Mouse (Mus musculus) hindbrain, embryonic 16.5 days (tissue): ENCODE data around the gene Gnmt. TPM values are rescaled to one million over a fixed set of nuclear protein-coding genes. Genes with fewer than 3 reads are reported as not detected.
A peak's percentile ranks its signal among the peaks of the same experiment; 100 is the strongest.

Source experiments
- ATAC-seq: fragments of 200-750 bp; cut with Nextera tagmentation; 2 replicates; pipeline ENCODE4 v1.8.0; 2017; ENCODE audit warnings: moderate TSS enrichment, moderate library complexity
- H3K27ac ChIP-seq: fragments of 300-500 bp; sonication (generic); 2 replicates; pipeline ENCODE4 v1.5.1; 2014; ENCODE audit warnings: low read depth, mild to moderate bottlenecking, control low read depth, low read length, moderate library complexity
- H3K27me3 ChIP-seq: fragments of 300-500 bp; sonication (generic); replicated peaks from 2 replicates; pipeline ENCODE4 v1.6.1; 2014; ENCODE audit warnings: low read length; ENCODE audit not compliant: control insufficient read depth, insufficient read depth
- H3K36me3 ChIP-seq: fragments of 300-500 bp; sonication (generic); 2 replicates; pipeline ENCODE4 v1.6.1; 2014; ENCODE audit warnings: mild to moderate bottlenecking, low read length, moderate library complexity, mixed read lengths; ENCODE audit not compliant: control insufficient read depth, insufficient read depth
- H3K4me1 ChIP-seq: fragments of 300-500 bp; sonication (generic); 2 replicates; pipeline ENCODE4 v1.6.1; 2014; ENCODE audit warnings: low read depth, low read length; ENCODE audit not compliant: control insufficient read depth, insufficient read depth
- H3K4me2 ChIP-seq: fragments of 300-500 bp; sonication (generic); 2 replicates; pipeline ENCODE4 v1.6.1; 2014; ENCODE audit warnings: mild to moderate bottlenecking, low read length, control low read depth, moderate library complexity
- H3K4me3 ChIP-seq: fragments of 300-500 bp; sonication (generic); 2 replicates; pipeline ENCODE4 v1.5.1; 2014; ENCODE audit warnings: mild to moderate bottlenecking, low read length, control low read depth, moderate library complexity
- H3K9ac ChIP-seq: fragments of 300-500 bp; sonication (generic); 2 replicates; pipeline ENCODE4 v1.6.1; 2014; ENCODE audit warnings: low read depth, mild to moderate bottlenecking, control low read depth, low read length, moderate library complexity
- H3K9me3 ChIP-seq: fragments of 300-500 bp; sonication (generic); 2 replicates; pipeline ENCODE4 v1.6.1; 2014; ENCODE audit warnings: mild to moderate bottlenecking, low read length, moderate library complexity; ENCODE audit not compliant: control insufficient read depth
- WGBS: fragments of 180-500 bp; shearing (Covaris S2); extraction: QIAGEN DNeasy Blood & Tissue Kit; methylation state at CpG from one replicate; pipeline ENCODE4 v1.1.7; 2014; 5-methylcytosine and 5-hydroxymethylcytosine counted together
- polyA plus RNA-seq: library from polyadenylated mRNA; unstranded; fragments of >200 nt; fragmentation: Nextera tagmentation; extraction: Ambion mirVana; gene quantifications from 2 replicates; pipeline ENCODE4 v1.2.1, GENCODE M21; 2015

Gnmt gene
- polyA plus RNA-seq, 1 experiment from 2014 or later = 1.7 TPM

GRCm38 (mm10) chr17:46681466-46682118 lies 47.4 kb downstream of the Gnmt start:
- Histone ChIP-seq H3K4me1 (peaks cover 22% of the 10 kb centered on the region), H3K9me3 (no peaks in the 10 kb centered on the region), H3K4me2 (peak overlapping the region; percentile 94), H3K36me3 (peaks cover 47% of the 10 kb centered on the region), H3K9ac (peak overlapping the region; percentile 74), H3K27ac (peak overlapping the region; percentile 83), H3K27me3 (no peaks in the 10 kb centered on the region), H3K4me3 (peak overlapping the region; percentile 89)
- ATAC-seq = no peak
- 23% methylated on average over 12 of the region's 12 CpGs for WGBS

DNA sequence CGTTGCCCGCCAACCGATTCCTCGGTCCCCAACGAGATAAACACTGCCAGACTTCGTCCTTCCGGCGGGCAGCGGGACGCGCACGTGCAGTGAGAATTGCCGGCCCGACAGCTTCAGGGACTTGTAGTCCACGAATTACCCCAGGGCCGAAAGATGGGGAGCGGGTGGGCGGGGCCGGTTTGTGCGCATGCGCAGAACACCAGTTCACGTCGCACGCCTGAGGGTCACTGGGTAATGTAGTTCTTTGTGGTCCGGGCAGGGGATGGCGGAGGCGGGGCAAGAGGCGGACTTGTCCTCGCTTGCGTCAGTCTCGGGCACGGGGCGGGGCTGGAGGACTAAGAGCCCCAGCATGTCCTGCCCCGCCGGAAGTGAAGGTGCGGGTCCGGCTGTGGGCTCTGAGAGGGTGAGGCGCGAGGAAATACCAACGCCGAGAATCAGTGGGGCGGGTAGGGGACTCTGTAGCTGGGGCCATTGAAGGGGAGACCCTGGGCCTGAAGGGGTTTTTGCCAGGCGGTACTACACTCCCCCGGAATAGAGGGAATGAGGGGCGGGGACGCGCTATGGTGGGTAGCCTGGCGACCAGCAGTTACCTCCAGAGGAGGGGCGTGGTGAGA lies 48.1 kb downstream of the Gnmt start, which contains the start of gene Klhdc3:
Klhdc3 (minus strand) TSS at position 155 of the 614 bp plus-strand sequence.
- H3K27ac ChIP-seq = peak within 1 kb of the TSS; percentile 94
- no peaks in the 10 kb centered on the region for H3K9me3 ChIP-seq
- peaks cover 22% of the 10 kb centered on the region for H3K4me1 ChIP-seq
- peaks cover 45% of the 10 kb centered on the region for H3K36me3 ChIP-seq
- H3K27me3 ChIP-seq = no peaks in the 10 kb centered on the region
- ATAC-seq = peak; percentile 97
- under 1% methylated on average over 49 of the region's 49 CpGs for WGBS
- H3K9ac ChIP-seq = peak within 1 kb of the TSS; percentile 85
- peak within 1 kb of the TSS; percentile 89 for H3K4me3 ChIP-seq
- H3K4me2 ChIP-seq = peak within 1 kb of the TSS; percentile 94

DNA sequence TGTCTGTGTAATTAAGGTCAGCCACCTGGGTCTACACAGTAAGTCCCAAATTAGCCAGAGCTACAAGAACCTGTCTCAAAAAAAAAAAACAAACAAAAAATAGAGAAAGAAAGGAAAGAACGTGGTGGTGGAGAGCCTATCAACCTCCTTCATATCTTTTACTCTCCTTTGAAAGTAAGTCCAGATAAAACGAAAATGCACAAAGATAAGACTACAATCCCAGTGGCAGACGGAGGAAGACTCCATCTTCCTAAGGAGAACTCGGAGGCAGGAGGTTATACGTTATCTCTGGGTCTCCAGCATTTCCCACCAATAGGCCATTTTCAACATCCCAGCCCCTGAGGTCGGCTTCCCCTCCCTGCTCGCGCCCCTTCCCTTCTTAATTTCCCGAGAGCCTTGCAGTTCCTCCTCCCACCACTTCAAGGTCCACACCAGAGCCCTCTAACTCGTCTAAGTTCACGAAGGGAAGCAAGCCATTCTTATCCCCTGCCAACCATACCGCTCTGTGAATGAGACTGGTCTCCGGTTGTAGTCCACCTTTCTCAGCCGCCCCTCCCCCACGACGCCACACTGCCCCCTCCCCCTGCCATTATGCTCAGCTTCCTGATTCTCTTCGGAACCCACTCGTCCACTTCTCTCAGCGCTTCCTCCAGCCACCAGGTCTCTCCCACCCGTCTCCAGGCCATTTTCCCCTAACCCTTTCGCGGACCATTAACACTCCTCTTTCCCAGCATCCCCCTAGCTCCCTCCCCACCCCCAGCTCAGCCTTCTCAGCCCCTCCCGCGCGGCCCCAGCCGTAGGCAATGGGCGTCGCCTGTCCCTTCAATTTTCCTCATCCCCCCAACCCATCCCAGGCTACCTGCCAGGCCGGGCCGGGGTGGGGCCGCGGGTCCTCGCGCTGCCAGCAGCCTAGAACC lies 48.9 kb downstream of the Gnmt start:
- Histone ChIP-seq H3K4me1 (peaks cover 22% of the 10 kb centered on the region), H3K4me2 (peak overlapping the region; percentile 67), H3K27ac (peak overlapping the region; percentile 94), H3K9ac (peak overlapping the region; percentile 85), H3K27me3 (no peaks in the 10 kb centered on the region), H3K9me3 (no peaks in the 10 kb centered on the region), H3K36me3 (peaks cover 44% of the 10 kb centered on the region), H3K4me3 (peak overlapping the region; percentile 89)
- peak; percentile 58 for ATAC-seq
- 2% methylated on average over 34 of the region's 34 CpGs for WGBS

DNA sequence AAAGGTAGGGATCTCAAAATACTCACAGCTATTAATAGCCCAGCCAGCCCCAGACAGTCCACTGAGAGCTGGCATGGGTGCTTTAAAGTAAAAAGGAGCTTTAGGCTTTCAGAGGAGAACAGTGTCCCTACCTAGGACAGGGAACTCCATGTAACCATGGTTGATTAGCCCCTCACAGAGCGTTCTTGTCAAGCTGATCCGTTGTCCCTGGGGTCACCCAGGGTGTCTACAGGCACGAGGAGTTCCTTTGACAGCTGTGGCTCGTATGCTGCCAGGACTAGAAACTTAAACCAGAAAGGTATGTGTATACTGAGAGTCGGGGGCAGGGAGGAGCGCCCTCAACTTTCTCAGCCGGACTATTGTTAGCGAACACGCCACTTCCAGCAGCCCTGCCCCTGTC lies 50.1 kb downstream of the Gnmt start:
- H3K9ac ChIP-seq = no peak overlapping the region
- peak overlapping the region; percentile 67 for H3K4me2 ChIP-seq
- H3K9me3 ChIP-seq = no peaks in the 10 kb centered on the region
- WGBS = 70% methylated on average over 9 of the region's 9 CpGs
- H3K4me3 ChIP-seq = no peak overlapping the region
- H3K27me3 ChIP-seq = no peaks in the 10 kb centered on the region
- no peak for ATAC-seq
- peaks cover 27% of the 10 kb centered on the region for H3K4me1 ChIP-seq
- no peak overlapping the region for H3K27ac ChIP-seq
- H3K36me3 ChIP-seq = peaks cover 41% of the 10 kb centered on the region

DNA sequence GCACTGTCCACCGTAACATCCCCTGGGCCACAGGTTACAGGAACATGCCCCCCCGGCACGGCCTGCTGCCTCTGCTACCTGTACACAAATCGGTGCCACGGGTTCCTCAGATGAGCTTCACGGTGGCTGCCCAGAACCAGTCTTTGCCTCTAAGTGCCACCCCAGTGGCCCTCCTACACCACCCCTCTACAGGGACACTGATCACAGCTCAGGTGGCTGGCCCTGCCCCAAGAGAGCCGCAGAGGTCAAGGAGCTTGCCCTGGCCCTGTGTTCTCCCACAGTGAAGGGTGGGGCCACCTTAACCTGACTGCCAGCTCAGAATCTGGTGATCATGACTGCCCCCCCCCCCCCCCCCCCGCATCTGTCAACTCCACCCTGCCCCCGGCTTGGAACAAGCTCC lies 50.6 kb downstream of the Gnmt start, which contains the start of gene Mea1:
Mea1 (plus strand) TSS at position 378 of the 400 bp plus-strand sequence.
- Histone ChIP-seq H3K4me1 (peaks cover 30% of the 10 kb centered on the region), H3K9ac (peak within 1 kb of the TSS; percentile 85), H3K4me3 (peak within 1 kb of the TSS; percentile 89), H3K4me2 (peak within 1 kb of the TSS; percentile 67), H3K9me3 (no peaks in the 10 kb centered on the region), H3K27ac (no peak within 1 kb of the TSS), H3K27me3 (no peaks in the 10 kb centered on the region), H3K36me3 (peaks cover 36% of the 10 kb centered on the region)
- no peak for ATAC-seq
- WGBS = 95% methylated on average over 7 of the region's 9 CpGs

Other genes starting within 250 kb of the Gnmt start
- 5.1 and 5.5 TPM in 2 replicates for gene Ttbk1, start 241.5 kb downstream of the Gnmt start, polyA plus RNA-seq
- 18.7 and 19.0 TPM in 2 replicates for gene Dnph1, start 232.5 kb downstream of the Gnmt start, polyA plus RNA-seq
- gene Cul9, start 182.8 kb downstream of the Gnmt start, polyA plus RNA-seq = 19.7 and 25.1 TPM in 2 replicates
- 3.5 and 3.6 TPM in 2 replicates for gene Srf, start 173.0 kb downstream of the Gnmt start, polyA plus RNA-seq
- 25.9 and 36.1 TPM in 2 replicates for gene Ptk7, start 99.7 kb downstream of the Gnmt start, polyA plus RNA-seq
- gene Klc4, start 83.1 kb downstream of the Gnmt start, polyA plus RNA-seq = 32.3 and 34.1 TPM in 2 replicates
- 64.5 and 73.7 TPM in 2 replicates for gene Mrpl2, start 82.9 kb downstream of the Gnmt start, polyA plus RNA-seq
- 39.9 and 45.4 TPM in 2 replicates for gene Cul7, start 78.8 kb downstream of the Gnmt start, polyA plus RNA-seq
- 51.4 and 54.8 TPM in 2 replicates for gene Rrp36, start 54.8 kb downstream of the Gnmt start, polyA plus RNA-seq
- 317 and 353 TPM in 2 replicates for gene Mea1, start 50.4 kb downstream of the Gnmt start, polyA plus RNA-seq
- gene Klhdc3, start 48.3 kb downstream of the Gnmt start, polyA plus RNA-seq = 176 and 179 TPM in 2 replicates
- gene Ppp2r5d, start 24.1 kb downstream of the Gnmt start, polyA plus RNA-seq = 102 and 112 TPM in 2 replicates
- 23.0 and 25.7 TPM in 2 replicates for gene Pex6, start 17.7 kb downstream of the Gnmt start, polyA plus RNA-seq
- gene Cnpy3, start 23.0 kb upstream of the Gnmt start, polyA plus RNA-seq = 71.4 and 78.0 TPM in 2 replicates
- 0.16 TPM in 1 of 2 replicates, not detected in the other for gene Ptcra, start 34.5 kb upstream of the Gnmt start, polyA plus RNA-seq
- gene 2310039H08Rik, start 43.5 kb upstream of the Gnmt start, polyA plus RNA-seq = 49.8 and 57.2 TPM in 2 replicates
- 75.5 and 80.4 TPM in 2 replicates for gene Rpl7l1, start 53.5 kb upstream of the Gnmt start, polyA plus RNA-seq
- 6.0 and 6.2 TPM in 2 replicates for gene Bicral, start 129.3 kb upstream of the Gnmt start, polyA plus RNA-seq
- gene Tbcc, start 161.5 kb upstream of the Gnmt start, polyA plus RNA-seq = 52.6 and 53.6 TPM in 2 replicates
- not detected in 2 replicates for gene Prph2, start 181.3 kb upstream of the Gnmt start, polyA plus RNA-seq